Mouse (Mus musculus): ENCODE measurements around the gene Scd1. TPM values are rescaled to one million over a fixed set of nuclear protein-coding genes. Genes with fewer than 3 reads are reported as not detected.

Scd1 gene
- total RNA-seq (2021): 186 and 262 TPM in 2 replicates
- long read RNA-seq, experiment 1, full-length matches to known transcripts: 16 of 26 reads
- long read RNA-seq, experiment 1, partial matches to known transcripts: 1 of 26 reads
- long read RNA-seq, experiment 1, other reads (novel, unspliced or antisense): 9 of 26 reads
- long read RNA-seq, experiment 2, full-length matches to known transcripts: 38 of 58 reads
- long read RNA-seq, experiment 2, partial matches to known transcripts: 5 of 58 reads
- long read RNA-seq, experiment 2, other reads (novel, unspliced or antisense): 15 of 58 reads

GRCm38 (mm10) chr19:44407341-44408222 is at the start of gene Scd1:
Gene Scd1 (minus strand): TSS chr19:44407879.
- DNase-seq: peak; percentile 74

GRCm38 (mm10) chr19:44455356-44455755 is 47.7 kb upstream of the Scd1 start:
- DNase-seq: no peak

GRCm38 (mm10) chr19:44454862-44455261 is 47.2 kb upstream of the Scd1 start:
- DNase-seq: no peak

GRCm38 (mm10) chr19:44447927-44448326 is 40.2 kb upstream of the Scd1 start:
- no peak for DNase-seq

- DNase-seq: peak; percentile 38
These were observed 38.1 kb upstream of the Scd1 start for GRCm38 (mm10) chr19:44445755-44446154.

GRCm38 (mm10) chr19:44439302-44439701 is 31.6 kb upstream of the Scd1 start:
- DNase-seq: no peak

- no peak for DNase-seq
These were observed 30.3 kb upstream of the Scd1 start for GRCm38 (mm10) chr19:44437975-44438374.

- no peak for DNase-seq
These were observed 24.4 kb upstream of the Scd1 start for GRCm38 (mm10) chr19:44432084-44432483.

- no peak for DNase-seq
These were observed 20.0 kb upstream of the Scd1 start for GRCm38 (mm10) chr19:44427721-44428120.

GRCm38 (mm10) chr19:44422051-44422631 is 14.5 kb upstream of the Scd1 start:
- peak; percentile 61 for DNase-seq

- no peak for DNase-seq
These were observed 11.9 kb upstream of the Scd1 start for GRCm38 (mm10) chr19:44419530-44419929.

- peak; percentile 77 for DNase-seq
These were observed 11.3 kb upstream of the Scd1 start for GRCm38 (mm10) chr19:44418945-44419344.

GRCm38 (mm10) chr19:44418544-44418943 is 10.9 kb upstream of the Scd1 start:
- no peak for DNase-seq

GRCm38 (mm10) chr19:44418061-44418460 is 10.4 kb upstream of the Scd1 start:
- DNase-seq: peak; percentile 31

- DNase-seq: no peak
These were observed 9.8 kb upstream of the Scd1 start for GRCm38 (mm10) chr19:44417448-44417847.

GRCm38 (mm10) chr19:44416240-44416639 is 8.6 kb upstream of the Scd1 start:
- peak; percentile 78 for DNase-seq

GRCm38 (mm10) chr19:44415464-44415863 is 7.8 kb upstream of the Scd1 start:
- DNase-seq: no peak

- DNase-seq: no peak
These were observed 2.8 kb upstream of the Scd1 start for GRCm38 (mm10) chr19:44410269-44410992.

GRCm38 (mm10) chr19:44408595-44408994 is 916 bp upstream of the Scd1 start:
- no peak for DNase-seq

- peak; percentile 80 for DNase-seq
These were observed 505 bp upstream of the Scd1 start for GRCm38 (mm10) chr19:44408223-44408545.

GRCm38 (mm10) chr19:44403546-44403945 is 4.1 kb downstream of the Scd1 start:
- DNase-seq: no peak

GRCm38 (mm10) chr19:44400484-44401197 is 7.0 kb downstream of the Scd1 start:
- DNase-seq: no peak

Measured in adrenal gland, postnatal 14 days (tissue).